Mouse (Mus musculus) induced T-regulatory cell, adult 2 months (primary cell): ENCODE measurements around the gene Gm15127.
"Not testable (repeated sequence)": the region's sequence is repeated elsewhere in the genome, so short reads cannot be mapped to it uniquely, and the experiment has no call there.

ENCODE experiments used
- DNase-seq: peaks from one replicate; pipeline ENCODE4 v3.0.0-alpha.2; 2012; ENCODE audit warnings: low read depth

Gene Gm15127

GRCm38 (mm10) chrX:148663298-148663697 is at the start of gene Gm15127:
TSS of gene Gm15127 (plus strand) at chrX:148663598.
- DNase-seq, result not testable (repeated sequence)

- not testable (repeated sequence) for DNase-seq
These were observed 48.3 kb upstream of the Gm15127 start, which contains the start of gene Gm8334 for GRCm38 (mm10) chrX:148615053-148615452. TSS of gene Gm8334 (minus strand) at chrX:148615153.

GRCm38 (mm10) chrX:148676290-148676689 is 12.9 kb downstream of the Gm15127 start:
- not testable (repeated sequence) for DNase-seq
